Mouse (Mus musculus): Measurements from ENCODE around the gene Vdac2.

GRCm38 (mm10) chr14:21792250-21792649 lies 32.8 kb upstream of the Vdac2 start:
- TF ChIP-seq GATA1 (IDR thresholded peaks at IDR 0.05; ENCODE audit: borderline replicate concordance, low read length) (no peak), FLI1 (IDR thresholded peaks at IDR 0.05; ENCODE audit: low read length) (no peak)
